In genomic region chr19:23862736-23863135, GRCm38 (mm10) we compare ENCODE assay signal across 13 mouse cellular contexts.
DNase-seq lines count a peak whose midpoint lies in the region; ATAC-seq and TF ChIP-seq lines count a peak whose summit lies in the region.
"Had no signal": no experiment of that assay in that cellular context is flagged by ENCODE, and none has a peak within 500 bp of the region (broad histone marks: within the 10 kb centered on the region; RNA-seq: fewer than 3 reads in every experiment).

No protein-coding gene starts in this region.

- no peak overlapping the region for H3K4me2 ChIP-seq in intestine, postnatal 0 days (replicated peaks; ENCODE audit: low read depth)
- H3K4me2 ChIP-seq in intestine, embryonic 15.5 days (replicated peaks): no peak overlapping the region
- H3K4me2 ChIP-seq in midbrain, embryonic 11.5 days: no peak overlapping the region
- no peak overlapping the region for H3K4me2 ChIP-seq in midbrain, embryonic 13.5 days (replicated peaks)
- H3K4me2 ChIP-seq: limb, embryonic 15.5 days had no signal

- no peak overlapping the region; the same call in 1 of the 2 replicates for H3K9ac ChIP-seq in intestine, postnatal 0 days (ENCODE audit: low read depth, low read length)
- no peak overlapping the region for H3K9ac ChIP-seq in intestine, embryonic 15.5 days
- no peak overlapping the region for H3K9ac ChIP-seq in midbrain, embryonic 11.5 days (ENCODE audit: low read length)
- H3K9ac ChIP-seq in midbrain, embryonic 13.5 days (replicated peaks): no peak overlapping the region
- H3K9ac ChIP-seq: limb, embryonic 15.5 days had no signal

- no peaks in the 10 kb centered on the region for H3K27me3 ChIP-seq in intestine, postnatal 0 days (replicated peaks; ENCODE audit: control insufficient read depth, insufficient read depth, low read length)
- H3K27me3 ChIP-seq in intestine, embryonic 15.5 days (replicated peaks): no peaks in the 10 kb centered on the region
- H3K27me3 ChIP-seq in midbrain, embryonic 11.5 days (ENCODE audit: control insufficient read depth, insufficient read depth, low read length): peaks cover 2% of the 10 kb centered on the region; the same call in 1 of the 2 replicates
- H3K27me3 ChIP-seq in midbrain, embryonic 13.5 days: no peaks in the 10 kb centered on the region
- H3K27me3 ChIP-seq: limb, embryonic 15.5 days had no signal

- no peaks in the 10 kb centered on the region for H3K4me1 ChIP-seq in intestine, postnatal 0 days (replicated peaks; ENCODE audit: control insufficient read depth, insufficient read depth, low read length)
- no peaks in the 10 kb centered on the region for H3K4me1 ChIP-seq in intestine, embryonic 15.5 days (replicated peaks)
- no peaks in the 10 kb centered on the region for H3K4me1 ChIP-seq in midbrain, embryonic 11.5 days (ENCODE audit: control insufficient read depth, insufficient read depth, low read length)
- peaks cover 26% of the 10 kb centered on the region for H3K4me1 ChIP-seq in midbrain, embryonic 13.5 days (replicated peaks)
- H3K4me1 ChIP-seq: limb, embryonic 15.5 days had no signal

- peak; percentile 51 for TF ChIP-seq CTCF in intestine, postnatal 0 days (IDR thresholded peaks at IDR 0.05; ENCODE audit: low read depth)

- 46% methylated on average over 4 of the region's 4 CpGs for WGBS in intestine, postnatal 0 days
- WGBS in intestine, embryonic 15.5 days: 37% methylated on average over 4 of the region's 4 CpGs
- WGBS in midbrain, embryonic 11.5 days: 35% methylated on average over 4 of the region's 4 CpGs
- WGBS in midbrain, embryonic 13.5 days: 39% methylated on average over 4 of the region's 4 CpGs

- H3K9me3 ChIP-seq in intestine, postnatal 0 days (ENCODE audit: control insufficient read depth): no peaks in the 10 kb centered on the region
- no peaks in the 10 kb centered on the region for H3K9me3 ChIP-seq in intestine, embryonic 15.5 days
- peaks cover 3% of the 10 kb centered on the region; the same call in 1 of the 2 replicates for H3K9me3 ChIP-seq in midbrain, embryonic 11.5 days (ENCODE audit: control insufficient read depth, low read length)
- H3K9me3 ChIP-seq in midbrain, embryonic 13.5 days: peaks cover 4% of the 10 kb centered on the region; the same call in 1 of the 2 replicates
- H3K9me3 ChIP-seq: limb, embryonic 15.5 days had no signal

- no peaks in the 10 kb centered on the region for H3K36me3 ChIP-seq in intestine, postnatal 0 days (ENCODE audit: control insufficient read depth, insufficient read depth)
- no peaks in the 10 kb centered on the region for H3K36me3 ChIP-seq in intestine, embryonic 15.5 days
- no peaks in the 10 kb centered on the region for H3K36me3 ChIP-seq in midbrain, embryonic 11.5 days (ENCODE audit: control insufficient read depth, insufficient read depth, low read length)
- peaks cover 3% of the 10 kb centered on the region; the same call in 1 of the 2 replicates for H3K36me3 ChIP-seq in midbrain, embryonic 13.5 days
- H3K36me3 ChIP-seq: limb, embryonic 15.5 days had no signal

- peak; percentile 86 for DNase-seq in midbrain, embryonic 11.5 days (ENCODE audit: low spot score, missing footprints)
- peak; percentile 51 for DNase-seq in embryo, embryonic 10 days (ENCODE audit: low spot score)
- peak; percentile 36 for DNase-seq in retina, postnatal 1 day
- DNase-seq in Muller cell, postnatal 12 days (ENCODE audit: inconsistent ontology term): no peak
- no peak for DNase-seq in neural tube, embryonic 10.5 days (ENCODE audit: extremely low spot score, low spot score)
- DNase-seq: cerebellum, postnatal 10 days; gastrocnemius, postnatal 14 days; layer of hippocampus, postnatal 36 days had no signal

- no peak overlapping the region for H3K27ac ChIP-seq in intestine, postnatal 0 days (ENCODE audit: low read depth, low read length)
- H3K27ac ChIP-seq in intestine, embryonic 15.5 days: no peak overlapping the region
- H3K27ac ChIP-seq in midbrain, embryonic 11.5 days (ENCODE audit: low read depth, low read length): no peak overlapping the region
- no peak overlapping the region for H3K27ac ChIP-seq in midbrain, embryonic 13.5 days
- H3K27ac ChIP-seq: limb, embryonic 15.5 days had no signal

- no peak for ATAC-seq in intestine, postnatal 0 days
- no peak for ATAC-seq in intestine, embryonic 15.5 days
- ATAC-seq in midbrain, embryonic 11.5 days (ENCODE audit: low FRiP score): no peak
- no peak for ATAC-seq in midbrain, embryonic 13.5 days
- ATAC-seq: hindbrain, embryonic 16.5 days had no signal

- H3K4me3 ChIP-seq in intestine, postnatal 0 days (ENCODE audit: low read depth, low read length): no peak overlapping the region
- H3K4me3 ChIP-seq in intestine, embryonic 15.5 days (replicated peaks): no peak overlapping the region
- H3K4me3 ChIP-seq in midbrain, embryonic 11.5 days (ENCODE audit: low read depth, low read length): no peak overlapping the region
- no peak overlapping the region for H3K4me3 ChIP-seq in midbrain, embryonic 13.5 days (replicated peaks)
- H3K4me3 ChIP-seq: limb, embryonic 15.5 days had no signal

Comparison
In these comparisons a context has a peak if more than half of its experiments do, and no peak if none do; other contexts are left out.
1. DNase-seq: peak in midbrain, embryonic 11.5 days (single experiment), embryo, embryonic 10 days (single experiment) and retina, postnatal 1 day (single experiment); none in Muller cell, postnatal 12 days (single experiment) and neural tube, embryonic 10.5 days (single experiment).